Mouse (Mus musculus) cerebellum, adult 2 months (tissue): ENCODE measurements around the gene Gpr142. TPM values are rescaled to one million over a fixed set of nuclear protein-coding genes. Genes with fewer than 3 reads are reported as not detected.

Experiments
- DNase-seq, 2 experiments: peaks; one replicate each; pipeline ENCODE4 v3.0.0; 2021
- H3K27ac ChIP-seq: fragments of 200-500 bp; 2 replicates; pipeline ENCODE4 v1.5.1; 2012; ENCODE audit warnings: low read length, control low read depth, inconsistent platforms; ENCODE audit not compliant: insufficient read depth
- H3K27me3 ChIP-seq: fragments of 200-500 bp; 2 replicates; pipeline ENCODE4 v1.6.1; 2012; ENCODE audit warnings: inconsistent platforms, mild to moderate bottlenecking, low read length, moderate library complexity; ENCODE audit not compliant: control insufficient read depth, insufficient read depth
- H3K4me1 ChIP-seq: fragments of 200-500 bp; 2 replicates; pipeline ENCODE4 v1.6.1; 2011; ENCODE audit warnings: low read length; ENCODE audit not compliant: control insufficient read depth, insufficient read depth
- H3K4me3 ChIP-seq: fragments of 200-500 bp; replicated peaks from 2 replicates; pipeline ENCODE3; 2011; ENCODE audit warnings: mild to moderate bottlenecking, low read depth, low read length, control low read depth; ENCODE audit not compliant: insufficient read depth
- CTCF ChIP-seq: fragments of 200-500 bp; IDR thresholded peaks from 2 replicates; pipeline ENCODE4 v1.5.1; 2011; ENCODE audit warnings: low read depth, mild to moderate bottlenecking, control low read depth, low read length, moderate library complexity, borderline replicate concordance; ENCODE audit not compliant: insufficient read depth
- POLR2A ChIP-seq: fragments of 200-500 bp; IDR thresholded peaks from 2 replicates; pipeline ENCODE4 v1.6.1; 2011; ENCODE audit warnings: low read length, control low read depth, borderline replicate concordance; ENCODE audit not compliant: insufficient read depth
- WGBS: fragments of 180-500 bp; shearing (Covaris S2); methylation state at CpG from one replicate; pipeline ENCODE4 v1.1.7; 2018; 5-methylcytosine and 5-hydroxymethylcytosine counted together
- polyA plus RNA-seq: library from polyadenylated mRNA; depleted of rRNA; stranded (reverse); fragments of >200 nt; gene quantifications from 2 replicates; pipeline ENCODE4 v1.2.3, GENCODE M21; 2012

Gene Gpr142
- polyA plus RNA-seq, 1 experiment, result 0.64 TPM

DNA sequence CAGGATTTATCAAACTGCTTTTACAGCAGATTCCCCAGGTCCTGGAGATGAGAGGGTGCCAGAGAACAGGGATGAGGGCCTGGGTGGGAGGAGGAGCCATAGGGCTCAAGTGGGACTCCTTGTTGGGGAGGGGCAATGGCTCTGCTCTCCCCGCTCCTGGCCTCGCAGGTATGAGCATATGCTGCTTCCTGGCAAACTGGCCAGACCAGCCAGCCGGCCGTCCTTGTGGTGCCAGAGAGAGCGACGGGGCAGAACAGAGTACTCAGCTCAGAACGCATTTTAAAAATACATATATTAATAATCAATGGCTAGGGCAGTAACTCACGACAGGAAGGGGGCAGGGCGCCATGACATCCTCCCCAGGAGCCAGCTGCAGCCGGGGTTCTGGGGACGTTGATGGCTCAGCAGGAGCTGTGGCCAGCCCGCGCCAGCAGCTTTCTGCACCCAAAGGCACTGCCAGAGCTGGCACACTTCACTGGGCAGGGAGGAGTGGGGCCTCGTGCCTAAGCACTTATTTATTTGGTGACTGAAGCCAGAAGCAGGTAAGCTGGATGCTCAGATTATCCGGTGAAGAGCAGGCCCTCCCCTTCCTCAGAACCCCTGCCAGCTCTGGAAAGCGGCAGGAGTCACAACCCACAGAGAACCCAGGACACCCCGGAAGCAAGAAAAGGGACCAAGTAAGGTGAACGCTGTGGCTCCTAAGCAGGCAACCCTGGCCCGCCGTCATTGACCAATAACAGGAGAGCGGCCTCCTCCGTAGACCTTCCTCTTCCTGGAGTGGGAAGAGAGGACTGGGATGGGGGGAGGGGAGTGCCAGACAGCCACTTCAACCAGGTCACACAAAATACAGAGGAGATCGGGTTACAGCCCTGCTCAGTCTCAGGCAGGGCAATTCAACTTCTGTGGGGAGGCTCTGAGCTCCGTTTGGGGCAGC lies 31.0 kb downstream of the Gpr142 start:
- 3% methylated on average over 24 of the region's 24 CpGs for WGBS
- TF ChIP-seq CTCF (no peak), POLR2A (peak; percentile 34; the same call in 1 of the 2 replicates)
- DNase-seq, result peak; percentile 94 to 96
- Histone ChIP-seq H3K27ac (peak overlapping the region; percentile 95), H3K4me1 (peaks cover 19% of the 10 kb centered on the region; the same call in 1 of the 2 replicates), H3K27me3 (no peaks in the 10 kb centered on the region), H3K4me3 (peak overlapping the region; percentile 45)

GRCm38 (mm10) chr11:114830433-114830773 lies 31.7 kb downstream of the Gpr142 start:
- peak overlapping the region; percentile 45 for H3K4me3 ChIP-seq
- no peak for DNase-seq
- no peak for TF ChIP-seq CTCF
- no peak for TF ChIP-seq POLR2A
- peaks cover 19% of the 10 kb centered on the region; the same call in 1 of the 2 replicates for H3K4me1 ChIP-seq
- H3K27ac ChIP-seq, result peak overlapping the region; percentile 95
- WGBS, result 10% methylated on average over 8 of the region's 8 CpGs
- H3K27me3 ChIP-seq, result no peaks in the 10 kb centered on the region

DNA sequence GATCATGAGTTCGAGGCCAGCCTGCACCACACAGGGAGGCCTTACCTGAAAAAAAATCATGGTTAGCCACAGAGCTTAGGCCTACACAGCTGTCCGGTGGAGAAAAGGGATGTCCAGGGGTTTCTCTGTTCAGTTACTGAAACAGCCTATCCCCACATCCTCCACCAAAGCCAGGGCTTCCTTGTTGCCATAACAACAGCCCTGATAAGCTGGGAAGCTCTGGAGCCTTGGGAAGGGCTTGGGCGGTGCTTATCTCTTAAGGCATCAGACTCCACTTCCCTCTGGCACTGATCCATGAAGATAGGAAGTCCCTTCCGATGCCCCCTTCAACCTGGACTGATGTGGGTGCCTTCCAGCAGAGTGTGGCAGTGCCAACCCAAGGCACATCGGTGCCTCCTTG lies 34.4 kb downstream of the Gpr142 start:
- no peaks in the 10 kb centered on the region for H3K27me3 ChIP-seq
- WGBS, result 71% methylated on average over 5 of the region's 5 CpGs
- DNase-seq, result no peak
- H3K4me3 ChIP-seq, result no peak overlapping the region
- H3K27ac ChIP-seq, result no peak overlapping the region
- TF ChIP-seq CTCF (no peak), POLR2A (no peak)
- peaks cover 15% of the 10 kb centered on the region; the same call in 1 of the 2 replicates for H3K4me1 ChIP-seq

- no peak overlapping the region for H3K27ac ChIP-seq
- no peak overlapping the region for H3K4me3 ChIP-seq
- H3K4me1 ChIP-seq, result peaks cover 7% of the 10 kb centered on the region
- WGBS, result 53% methylated on average over 8 of the region's 8 CpGs
- no peaks in the 10 kb centered on the region for H3K27me3 ChIP-seq
- DNase-seq, result no peak
- TF ChIP-seq CTCF (no peak), POLR2A (no peak)
Measured at GRCm38 (mm10) chr11:114843818-114844463, 45.2 kb downstream of the Gpr142 start.

DNA sequence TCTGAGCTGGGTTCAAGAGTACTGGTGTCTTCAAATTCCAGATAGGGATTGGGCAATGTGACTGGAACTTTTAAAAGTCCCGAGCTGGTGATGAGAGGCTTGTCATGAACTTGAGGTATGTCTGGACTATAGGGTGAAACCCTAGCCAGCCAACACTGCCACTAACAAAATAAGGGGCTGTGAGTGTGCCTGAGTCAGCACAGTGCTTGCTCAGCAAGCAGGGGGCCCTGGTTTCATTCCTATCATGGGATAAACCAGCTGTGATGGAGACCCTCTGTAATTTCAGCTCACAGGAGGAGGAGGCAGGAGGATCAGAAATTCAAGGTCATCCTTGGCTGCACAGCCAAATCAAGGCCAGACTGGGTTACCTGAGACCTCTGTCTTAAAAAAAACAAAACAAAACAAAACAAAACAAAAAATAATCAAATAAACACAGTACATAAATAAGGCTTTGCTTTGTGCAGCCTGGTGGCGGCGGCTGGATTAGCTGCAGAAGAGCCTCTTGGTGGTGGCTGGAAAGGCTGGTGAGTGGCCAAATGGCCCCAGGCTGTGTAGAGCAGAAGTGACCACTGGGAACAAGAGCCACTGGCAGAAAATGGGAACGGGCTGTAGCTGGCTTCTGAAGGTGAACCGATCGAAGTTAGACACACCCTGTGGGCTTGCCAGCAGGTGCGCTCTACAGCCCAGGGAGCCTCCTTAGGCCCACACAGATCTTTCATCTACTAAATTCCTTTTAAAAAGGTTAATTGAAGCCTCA lies 45.9 kb downstream of the Gpr142 start:
- peaks cover 14% of the 10 kb centered on the region for H3K4me1 ChIP-seq
- TF ChIP-seq POLR2A (no peak), CTCF (no peak)
- H3K4me3 ChIP-seq, result no peak overlapping the region
- WGBS, result 81% methylated on average over 7 of the region's 7 CpGs
- DNase-seq, result no peak
- H3K27ac ChIP-seq, result no peak overlapping the region
- H3K27me3 ChIP-seq, result no peaks in the 10 kb centered on the region

GRCm38 (mm10) chr11:114846336-114846735 lies 47.6 kb downstream of the Gpr142 start:
- Histone ChIP-seq H3K27ac (no peak overlapping the region), H3K4me3 (no peak overlapping the region), H3K4me1 (peaks cover 18% of the 10 kb centered on the region), H3K27me3 (no peaks in the 10 kb centered on the region)
- no peak for DNase-seq
- WGBS, result 83% methylated on average over 4 of the region's 4 CpGs
- TF ChIP-seq CTCF (no peak), POLR2A (no peak)

GRCm38 (mm10) chr11:114847008-114847407 lies 48.3 kb downstream of the Gpr142 start:
- 81% methylated on average over 5 of the region's 5 CpGs for WGBS

More at GRCm38 (mm10) chr11:114847008-114847407, 48.3 kb downstream of the Gpr142 start:
- DNase-seq, result no peak
- TF ChIP-seq CTCF (no peak), POLR2A (no peak)
- H3K27ac ChIP-seq, result no peak overlapping the region
- H3K27me3 ChIP-seq, result no peaks in the 10 kb centered on the region
- peaks cover 18% of the 10 kb centered on the region for H3K4me1 ChIP-seq
- no peak overlapping the region for H3K4me3 ChIP-seq
